Mouse (Mus musculus): ENCODE measurements around the gene Cyfip1.
"Not testable (repeated sequence)": the region's sequence is repeated elsewhere in the genome, so short reads cannot be mapped to it uniquely, and the experiment has no call there.

DNA sequence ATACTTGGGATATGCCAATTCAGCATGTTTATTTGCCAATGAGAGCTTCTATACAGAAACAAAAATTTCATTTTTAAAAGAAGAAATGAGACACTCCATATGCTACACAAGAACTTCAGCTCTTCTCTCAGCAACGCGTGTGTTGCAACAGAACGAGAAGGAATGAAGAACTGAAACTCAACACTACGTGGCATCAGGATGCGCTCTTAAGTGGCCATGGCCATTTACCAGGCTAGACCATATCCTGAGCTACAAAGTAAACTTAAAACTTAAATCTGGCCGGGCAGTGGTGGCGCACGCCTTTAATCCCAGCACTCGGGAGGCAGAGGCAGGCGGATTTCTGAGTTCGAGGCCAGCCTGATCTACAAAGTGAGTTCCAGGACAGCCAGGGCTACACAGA, 76.8 kb downstream of the Cyfip1 start:
- not testable (repeated sequence) for TF ChIP-seq CTCF, EP300 (IDR thresholded peaks at IDR 0.05; ENCODE audit: low read depth)

All from liver, embryonic 14.5 days (tissue).